In the genomic region with DNA sequence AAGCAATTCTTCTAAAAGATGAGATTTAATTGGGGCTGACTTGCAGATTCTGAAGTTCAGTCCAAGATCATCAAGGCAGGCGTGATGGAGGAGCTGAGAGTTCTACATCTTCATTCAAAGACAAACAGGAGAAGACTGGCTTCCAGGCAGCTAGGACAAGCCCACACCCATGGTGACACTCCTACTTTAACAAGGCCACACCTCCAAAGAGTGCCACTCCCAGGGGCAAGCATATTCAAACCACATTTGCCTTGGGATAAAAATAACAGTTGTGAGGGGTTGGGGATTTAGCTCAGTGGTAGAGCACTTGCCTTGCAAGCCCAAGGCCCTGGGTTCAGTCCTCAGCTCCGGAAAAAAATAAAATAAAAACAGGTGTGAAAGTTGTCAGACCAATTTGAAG, we compare ENCODE assay signal across 15 mouse cellular contexts.
DNase-seq lines count a peak whose midpoint lies in the region.
"Had no signal": no experiment of that assay in that cellular context is flagged by ENCODE, and none has a peak within 500 bp of the region (broad histone marks: within the 10 kb centered on the region; RNA-seq: fewer than 3 reads in every experiment).

No protein-coding gene starts in this region.

- peak; percentile 9 for DNase-seq in cerebellum, adult 9-10 months
- no peak for DNase-seq in cerebellum, postnatal 14 days
- peak; percentile 46 for DNase-seq in ES-CJ7 (ENCODE audit: low read depth, low spot score)
- peak; percentile 66 for DNase-seq in ZHBTc4 (ENCODE audit: low read depth, low spot score)
- DNase-seq in kidney, postnatal 10 days: no peak
- DNase-seq: adrenal gland, adult 2 months; adrenal gland, postnatal 10 days; adrenal gland, postnatal 25 days; B cell, adult 2 months; cerebellum, adult 11 months; cerebellum, adult 18-20 months; cerebellum, adult 8-10 months; cerebellum, postnatal 10 days; cerebellum, postnatal 36 days; embryo, embryonic 11 days had no signal

Comparison
In these comparisons a context has a peak if more than half of its experiments do, and no peak if none do; other contexts are left out.
1. DNase-seq: peak in cerebellum, adult 9-10 months (single experiment), ES-CJ7 (single experiment) and ZHBTc4 (single experiment); none in cerebellum, postnatal 14 days (0 of 2) and kidney, postnatal 10 days (single experiment).